Mouse (Mus musculus): ENCODE data around the gene B3galt2.

- TF ChIP-seq GATA1 (IDR thresholded peaks at IDR 0.05; ENCODE audit: low read length) (no peak), TAL1 (IDR thresholded peaks at IDR 0.05; ENCODE audit: low read length) (no peak)
Measured at GRCm38 (mm10) chr1:143675734-143676361, 35.4 kb downstream of the B3galt2 start.
